Mouse (Mus musculus) c-Kit-positive CD71-positive TER-119-positive erythroid progenitor cells, embryonic 14.5 days (primary cell): Measurements from ENCODE around the gene Tcp1.
"Not testable (repeated sequence)": the region's sequence is repeated elsewhere in the genome, so short reads cannot be mapped to it uniquely, and the experiment has no call there.

Source experiments
- DNase-seq: peaks from one replicate; pipeline ENCODE4 v3.0.0-alpha.2; 2013; ENCODE audit warnings: low spot score

Gene Tcp1

DNA sequence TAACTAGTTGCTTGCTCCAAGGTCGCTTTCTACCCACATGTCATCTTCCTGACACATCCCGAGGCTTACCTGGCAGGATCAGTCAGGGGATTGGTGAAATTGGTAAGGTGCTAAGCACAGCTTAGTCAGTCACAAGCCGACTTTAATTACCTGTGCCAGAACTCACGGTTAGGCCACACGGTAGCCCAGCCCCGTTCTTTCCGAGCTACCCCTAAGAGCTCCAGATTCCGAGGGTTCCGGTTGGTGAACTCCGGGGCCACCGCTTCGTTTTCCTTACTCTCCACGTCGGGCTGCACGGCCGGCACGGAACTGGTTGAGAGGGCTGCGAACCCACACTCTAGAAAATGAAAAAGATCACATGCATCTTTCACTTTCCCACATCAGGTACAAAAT, at the start of gene Tcp1:
Tcp1 (plus strand) TSS at position 214 of the 393 bp plus-strand sequence.
- DNase-seq: peak; percentile 39

GRCm38 (mm10) chr17:12866853-12867252, 48.6 kb upstream of the Tcp1 start:
- DNase-seq: no peak

- DNase-seq: no peak
Measured at GRCm38 (mm10) chr17:12868043-12868442, 47.5 kb upstream of the Tcp1 start, which contains the start of gene Mas1. TSS of gene Mas1 (minus strand) at chr17:12868143.

GRCm38 (mm10) chr17:12868640-12869039, 46.9 kb upstream of the Tcp1 start:
- DNase-seq: no peak

GRCm38 (mm10) chr17:12872275-12873028, 43.0 kb upstream of the Tcp1 start:
- DNase-seq: no peak

- DNase-seq: no peak
Measured at GRCm38 (mm10) chr17:12875734-12876133, 39.8 kb upstream of the Tcp1 start, which contains the start of gene Mrgprh. TSS of gene Mrgprh (plus strand) at chr17:12876034.

GRCm38 (mm10) chr17:12880178-12880577, 35.3 kb upstream of the Tcp1 start:
- peak; percentile 81 for DNase-seq

GRCm38 (mm10) chr17:12881216-12881615, 34.3 kb upstream of the Tcp1 start:
- no peak for DNase-seq

DNA sequence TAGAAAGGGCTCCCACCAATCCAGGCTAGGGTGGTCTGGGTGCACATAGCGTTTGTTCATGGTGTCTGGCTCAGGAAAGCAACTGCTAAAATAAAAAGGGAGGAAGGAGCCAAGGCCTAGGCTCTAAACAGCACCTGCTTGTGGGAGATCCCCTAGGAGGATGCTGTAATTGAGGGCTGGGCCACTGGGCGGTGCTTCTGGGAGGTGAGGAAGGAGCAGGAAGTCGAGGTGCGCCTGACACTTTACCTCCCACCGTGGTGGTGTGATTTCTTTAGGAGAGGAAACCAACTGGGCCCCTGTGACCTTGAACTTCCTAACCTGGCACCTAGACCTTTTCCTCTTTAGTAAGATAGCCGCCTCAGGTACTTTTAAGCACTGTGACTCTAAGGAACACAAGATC, 28.9 kb upstream of the Tcp1 start:
- DNase-seq: no peak

GRCm38 (mm10) chr17:12887021-12887775, 28.3 kb upstream of the Tcp1 start:
- DNase-seq: no peak

- DNase-seq: no peak
Measured at GRCm38 (mm10) chr17:12891054-12891453, 24.4 kb upstream of the Tcp1 start.

GRCm38 (mm10) chr17:12892033-12892432, 23.5 kb upstream of the Tcp1 start:
- DNase-seq: no peak

- DNase-seq: no peak
Measured at GRCm38 (mm10) chr17:12897674-12898073, 17.8 kb upstream of the Tcp1 start.

DNA sequence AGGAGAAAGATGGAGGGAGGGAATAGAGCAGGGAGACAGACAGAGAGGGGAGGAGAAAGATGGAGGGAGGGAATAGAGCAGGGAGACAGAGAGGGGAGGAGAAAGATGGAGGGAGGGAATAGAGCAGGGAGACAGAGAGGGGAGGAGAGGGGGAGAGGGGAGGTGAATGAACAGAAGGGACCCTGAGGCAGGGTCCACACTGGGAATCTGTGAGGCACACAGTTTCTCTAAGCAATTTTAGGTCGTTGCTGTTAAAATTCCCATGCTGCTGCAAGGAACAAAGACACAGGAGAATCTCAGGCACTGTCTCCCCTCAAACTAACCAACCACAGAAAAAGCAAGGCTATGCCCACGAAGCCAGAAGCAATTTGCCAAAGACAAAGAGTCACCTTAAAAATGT, 16.9 kb upstream of the Tcp1 start:
- DNase-seq: not testable (repeated sequence)

GRCm38 (mm10) chr17:12902291-12902690, 13.2 kb upstream of the Tcp1 start:
- DNase-seq: no peak

DNA sequence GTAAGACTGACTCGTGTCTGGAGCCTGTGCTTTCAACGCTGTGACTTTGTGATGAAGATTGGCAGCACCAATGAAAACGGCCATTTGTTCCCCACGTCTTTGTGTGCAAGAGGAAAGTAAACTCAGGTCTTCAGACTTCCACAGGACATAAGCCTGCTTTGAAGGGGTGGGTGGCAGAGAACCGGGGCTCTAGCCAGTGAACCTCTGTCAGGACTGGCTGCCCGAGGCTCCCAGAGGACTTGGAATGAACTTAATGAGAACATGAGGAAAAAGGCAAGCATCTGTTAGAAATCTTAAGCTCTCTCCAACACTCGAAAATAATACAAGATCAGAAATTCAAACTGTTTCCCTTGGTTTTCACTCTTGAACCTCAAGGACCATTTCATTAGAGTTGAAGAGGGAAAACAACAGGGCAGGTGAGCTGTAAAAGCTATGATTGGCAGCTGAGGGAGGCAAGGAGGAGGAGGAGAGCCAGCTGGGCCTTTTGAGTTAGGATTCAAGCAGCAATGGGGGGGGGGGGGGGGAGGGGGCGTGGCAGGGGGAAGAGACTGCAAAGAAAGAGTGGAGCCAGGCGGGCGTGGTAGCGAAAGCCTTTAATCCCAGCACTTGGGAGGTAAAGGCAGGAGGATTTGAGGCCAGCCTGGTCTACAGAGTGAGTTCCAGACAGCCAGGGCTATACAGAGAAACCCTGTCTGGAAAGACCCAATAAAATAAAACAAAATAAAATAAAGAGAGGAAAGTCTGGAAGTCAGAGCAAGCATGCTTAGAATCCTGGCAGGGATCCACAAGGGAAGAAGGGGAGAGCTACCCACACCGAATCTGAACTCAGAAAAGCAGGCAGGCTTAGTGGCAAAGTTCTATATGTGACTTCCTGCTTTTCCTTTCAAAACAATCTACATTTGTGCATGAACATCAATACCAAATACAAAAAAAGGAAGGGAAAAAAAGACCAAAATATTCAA, 11.8 kb upstream of the Tcp1 start:
- no peak for DNase-seq

DNA sequence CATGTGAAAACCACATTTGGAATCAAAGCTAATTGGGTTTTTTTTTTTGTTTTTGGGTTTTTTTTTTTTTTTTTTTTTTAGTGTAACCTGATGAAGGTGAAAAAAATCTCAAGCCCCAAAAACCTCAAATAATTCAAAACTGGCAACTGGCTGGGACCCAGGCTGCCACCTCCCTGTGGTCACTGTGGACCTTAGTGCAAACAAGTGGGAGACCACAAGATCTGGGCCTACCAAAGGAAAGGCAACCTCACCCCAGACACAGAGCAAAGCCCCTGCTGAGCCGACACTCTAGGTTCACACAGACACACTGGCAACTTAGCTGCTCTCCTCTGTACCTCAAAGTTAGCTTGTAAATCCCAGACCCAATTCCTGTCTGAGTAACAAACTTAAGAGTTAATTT, 11.2 kb upstream of the Tcp1 start:
- DNase-seq: no peak

- no peak for DNase-seq
Measured at GRCm38 (mm10) chr17:12905810-12906209, 9.7 kb upstream of the Tcp1 start.

GRCm38 (mm10) chr17:12906436-12906835, 9.1 kb upstream of the Tcp1 start:
- no peak for DNase-seq

GRCm38 (mm10) chr17:12909361-12910280, 5.9 kb upstream of the Tcp1 start, which contains the start of gene Pnldc1:
TSS of gene Pnldc1 (minus strand) at chr17:12910230.
- DNase-seq: no peak

GRCm38 (mm10) chr17:12910391-12910790, 5.1 kb upstream of the Tcp1 start:
- no peak for DNase-seq
